Mouse (Mus musculus): ENCODE measurements around the gene Stard3. TPM values are rescaled to one million over a fixed set of nuclear protein-coding genes. Genes with fewer than 3 reads are reported as not detected.

Gene Stard3
- polyA plus RNA-seq, 1 experiment from 2014 or later = 42.8 TPM

- Histone ChIP-seq H3K9me3 (replicated peaks; ENCODE audit: low read length) (no peaks in the 10 kb centered on the region), H3K4me3 (replicated peaks; ENCODE audit: low read depth, low read length) (no peak overlapping the region), H3K9ac (ENCODE audit: low read depth, low read length) (0 out of 2 replicates have a peak overlapping the region, but pooled peaks have one; percentile 31), H3K27me3 (ENCODE audit: insufficient read depth, low read length) (no peaks in the 10 kb centered on the region), H3K4me1 (replicated peaks; ENCODE audit: insufficient read depth, low read length) (peaks cover 29% of the 10 kb centered on the region), H3K4me2 (ENCODE audit: low read length) (0 out of 2 replicates have a peak overlapping the region, but pooled peaks have one; percentile 1), H3K27ac (peak overlapping the region; percentile 42; the same call in 1 of the 2 replicates), H3K36me3 (ENCODE audit: insufficient read depth, low read length) (no peaks in the 10 kb centered on the region)
- ATAC-seq (replicated peaks; ENCODE audit: low FRiP score, low read depth) = no peak
- WGBS = 45% methylated on average over 9 of the region's 9 CpGs
- DNase-seq (ENCODE audit: low spot score) = no peak
- no peak for TF ChIP-seq CTCF (IDR thresholded peaks at IDR 0.05; ENCODE audit: low read depth)
Observed at GRCm38 (mm10) chr11:98360866-98361521, 2.8 kb downstream of the Stard3 start.

GRCm38 (mm10) chr11:98363817-98364216 lies 5.6 kb downstream of the Stard3 start:
- WGBS = 85% methylated on average over 5 of the region's 5 CpGs
- H3K27me3 ChIP-seq (ENCODE audit: insufficient read depth, low read length) = no peaks in the 10 kb centered on the region

GRCm38 (mm10) chr11:98364410-98364809 lies 6.2 kb downstream of the Stard3 start:
- Histone ChIP-seq H3K4me1 (replicated peaks; ENCODE audit: insufficient read depth, low read length) (peaks cover 17% of the 10 kb centered on the region), H3K4me2 (ENCODE audit: low read length) (no peak overlapping the region), H3K9me3 (replicated peaks; ENCODE audit: low read length) (no peaks in the 10 kb centered on the region), H3K27ac (no peak overlapping the region), H3K27me3 (ENCODE audit: insufficient read depth, low read length) (no peaks in the 10 kb centered on the region), H3K9ac (ENCODE audit: low read depth, low read length) (no peak overlapping the region), H3K36me3 (ENCODE audit: insufficient read depth, low read length) (no peaks in the 10 kb centered on the region), H3K4me3 (replicated peaks; ENCODE audit: low read depth, low read length) (no peak overlapping the region)
- no peak for DNase-seq (ENCODE audit: low spot score)
- TF ChIP-seq CTCF (IDR thresholded peaks at IDR 0.05; ENCODE audit: low read depth) = no peak
- WGBS = 96% methylated on average over 5 of the region's 5 CpGs
- no peak for ATAC-seq (replicated peaks; ENCODE audit: low FRiP score, low read depth)

More at GRCm38 (mm10) chr11:98363817-98364216, 5.6 kb downstream of the Stard3 start:
- Histone ChIP-seq H3K9me3 (replicated peaks; ENCODE audit: low read length) (no peaks in the 10 kb centered on the region), H3K4me1 (replicated peaks; ENCODE audit: insufficient read depth, low read length) (peaks cover 22% of the 10 kb centered on the region), H3K9ac (ENCODE audit: low read depth, low read length) (no peak overlapping the region), H3K4me3 (replicated peaks; ENCODE audit: low read depth, low read length) (no peak overlapping the region), H3K27ac (no peak overlapping the region), H3K36me3 (ENCODE audit: insufficient read depth, low read length) (no peaks in the 10 kb centered on the region), H3K4me2 (ENCODE audit: low read length) (no peak overlapping the region)
- ATAC-seq (replicated peaks; ENCODE audit: low FRiP score, low read depth) (no peak), DNase-seq (ENCODE audit: low spot score) (no peak)
- no peak for TF ChIP-seq CTCF (IDR thresholded peaks at IDR 0.05; ENCODE audit: low read depth)

GRCm38 (mm10) chr11:98366290-98366689 lies 8.1 kb downstream of the Stard3 start:
- Histone ChIP-seq H3K4me2 (ENCODE audit: low read length) (no peak overlapping the region), H3K36me3 (ENCODE audit: insufficient read depth, low read length) (no peaks in the 10 kb centered on the region), H3K4me3 (replicated peaks; ENCODE audit: low read depth, low read length) (no peak overlapping the region), H3K27ac (no peak overlapping the region), H3K4me1 (replicated peaks; ENCODE audit: insufficient read depth, low read length) (peaks cover 6% of the 10 kb centered on the region; the same call in 1 of the 2 replicates), H3K9me3 (replicated peaks; ENCODE audit: low read length) (no peaks in the 10 kb centered on the region), H3K9ac (ENCODE audit: low read depth, low read length) (no peak overlapping the region), H3K27me3 (ENCODE audit: insufficient read depth, low read length) (no peaks in the 10 kb centered on the region)
- 82% methylated on average over 10 of the region's 10 CpGs for WGBS
- ATAC-seq (replicated peaks; ENCODE audit: low FRiP score, low read depth) = no peak
- no peak for TF ChIP-seq CTCF (IDR thresholded peaks at IDR 0.05; ENCODE audit: low read depth)
- DNase-seq (ENCODE audit: low spot score) = no peak

- ATAC-seq (replicated peaks; ENCODE audit: low FRiP score, low read depth) (no peak), DNase-seq (ENCODE audit: low spot score) (no peak)
- Histone ChIP-seq H3K27ac (no peak overlapping the region), H3K36me3 (ENCODE audit: insufficient read depth, low read length) (no peaks in the 10 kb centered on the region), H3K4me1 (replicated peaks; ENCODE audit: insufficient read depth, low read length) (no peaks in the 10 kb centered on the region), H3K4me3 (replicated peaks; ENCODE audit: low read depth, low read length) (no peak overlapping the region), H3K9me3 (replicated peaks; ENCODE audit: low read length) (no peaks in the 10 kb centered on the region), H3K4me2 (ENCODE audit: low read length) (no peak overlapping the region), H3K27me3 (ENCODE audit: insufficient read depth, low read length) (no peaks in the 10 kb centered on the region), H3K9ac (ENCODE audit: low read depth, low read length) (no peak overlapping the region)
- TF ChIP-seq CTCF (IDR thresholded peaks at IDR 0.05; ENCODE audit: low read depth) = no peak
- 65% methylated on average over 10 of the region's 10 CpGs for WGBS
Observed at GRCm38 (mm10) chr11:98367171-98367862, 9.1 kb downstream of the Stard3 start.

- 66% methylated on average over 7 of the region's 7 CpGs for WGBS
- no peaks in the 10 kb centered on the region for H3K27me3 ChIP-seq (ENCODE audit: insufficient read depth, low read length)
- DNase-seq (ENCODE audit: low spot score) (no peak), ATAC-seq (replicated peaks; ENCODE audit: low FRiP score, low read depth) (no peak)
- no peak overlapping the region for H3K9ac ChIP-seq (ENCODE audit: low read depth, low read length)
- H3K4me1 ChIP-seq (replicated peaks; ENCODE audit: insufficient read depth, low read length) = no peaks in the 10 kb centered on the region
- no peaks in the 10 kb centered on the region for H3K9me3 ChIP-seq (replicated peaks; ENCODE audit: low read length)
- no peaks in the 10 kb centered on the region for H3K36me3 ChIP-seq (ENCODE audit: insufficient read depth, low read length)
- TF ChIP-seq CTCF (IDR thresholded peaks at IDR 0.05; ENCODE audit: low read depth) = no peak
- no peak overlapping the region for H3K4me2 ChIP-seq (ENCODE audit: low read length)
- no peak overlapping the region for H3K4me3 ChIP-seq (replicated peaks; ENCODE audit: low read depth, low read length)
- H3K27ac ChIP-seq = no peak overlapping the region
Observed at GRCm38 (mm10) chr11:98367863-98368186, 9.7 kb downstream of the Stard3 start.
